Mouse (Mus musculus) limb, embryonic 15.5 days (tissue): ENCODE data around the gene Krtap27-1. TPM values are rescaled to one million over a fixed set of nuclear protein-coding genes. Genes with fewer than 3 reads are reported as not detected.

Source experiments
- ATAC-seq: fragments of 200-750 bp; cut with Nextera tagmentation; 2 replicates; pipeline ENCODE4 v1.8.0; 2017; ENCODE audit warnings: low read depth, moderate TSS enrichment; ENCODE audit not compliant: insufficient number of reproducible peaks, low FRiP score, low TSS enrichment
- H3K27ac ChIP-seq: fragments of 300-500 bp; sonication (generic); 2 replicates; pipeline ENCODE4 v1.5.1; 2015; ENCODE audit warnings: moderate library complexity, mild to moderate bottlenecking, inconsistent platforms
- H3K27me3 ChIP-seq: fragments of 300-500 bp; sonication (generic); 2 replicates; pipeline ENCODE4 v1.6.1; 2015; ENCODE audit warnings: inconsistent platforms
- H3K36me3 ChIP-seq: fragments of 300-500 bp; sonication (generic); 2 replicates; pipeline ENCODE4 v1.6.1; 2015; ENCODE audit warnings: inconsistent platforms
- H3K4me1 ChIP-seq: fragments of 300-500 bp; sonication (generic); 2 replicates; pipeline ENCODE4 v1.6.1; 2015; ENCODE audit warnings: inconsistent platforms
- H3K4me2 ChIP-seq: fragments of 300-500 bp; sonication (generic); 2 replicates; pipeline ENCODE4 v1.6.1; 2015; ENCODE audit warnings: mild to moderate bottlenecking, inconsistent platforms
- H3K4me3 ChIP-seq: fragments of 300-500 bp; sonication (generic); 2 replicates; pipeline ENCODE4 v1.5.1; 2015; ENCODE audit warnings: mild to moderate bottlenecking, inconsistent platforms
- H3K9ac ChIP-seq: fragments of 300-500 bp; sonication (generic); 2 replicates; pipeline ENCODE4 v1.6.1; 2015; ENCODE audit warnings: inconsistent platforms
- H3K9me3 ChIP-seq: fragments of 300-500 bp; sonication (generic); 2 replicates; pipeline ENCODE4 v1.6.1; 2016; ENCODE audit warnings: inconsistent platforms
- WGBS: fragments of 180-500 bp; shearing (Covaris S2); methylation state at CpG from one replicate; pipeline ENCODE4 v1.1.7; 2015; 5-methylcytosine and 5-hydroxymethylcytosine counted together
- polyA plus RNA-seq: library from polyadenylated mRNA; unstranded; fragments of >200 nt; fragmentation: Nextera tagmentation; extraction: Ambion mirVana; gene quantifications from 2 replicates; pipeline ENCODE4 v1.2.1, GENCODE M21; 2015

Gene Krtap27-1
- not detected in 2 replicates for polyA plus RNA-seq

DNA sequence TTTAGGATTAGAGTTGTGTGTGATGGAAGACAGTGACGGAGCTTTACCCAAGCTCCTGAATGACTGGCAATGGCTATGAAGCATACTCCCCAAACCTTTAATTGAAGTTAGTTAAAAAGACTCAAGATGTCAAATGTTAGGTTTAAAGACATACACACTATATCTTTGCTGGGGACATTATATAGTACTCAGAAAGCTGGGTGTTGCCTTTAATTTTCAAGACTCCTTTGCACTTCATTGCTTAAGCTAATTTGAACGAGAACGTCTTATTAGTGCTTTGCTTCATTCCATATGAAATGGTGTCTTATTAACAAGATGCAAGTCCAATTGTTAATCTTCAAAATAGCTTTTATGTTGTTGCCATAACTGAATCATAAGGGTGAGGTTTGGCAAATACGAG is at the start of gene Krtap27-1:
Krtap27-1 (minus strand) TSS at position 101 of the 400 bp plus-strand sequence.
- Histone ChIP-seq H3K9ac (no peak within 1 kb of the TSS), H3K4me3 (no peak within 1 kb of the TSS), H3K27me3 (no peaks in the 10 kb centered on the region), H3K4me2 (no peak within 1 kb of the TSS), H3K27ac (no peak within 1 kb of the TSS), H3K9me3 (no peaks in the 10 kb centered on the region), H3K4me1 (no peaks in the 10 kb centered on the region), H3K36me3 (no peaks in the 10 kb centered on the region)
- no peak for ATAC-seq
- 90% methylated on average over 4 of the region's 4 CpGs for WGBS

- Histone ChIP-seq H3K27me3 (no peaks in the 10 kb centered on the region), H3K27ac (no peak overlapping the region), H3K36me3 (no peaks in the 10 kb centered on the region), H3K9me3 (no peaks in the 10 kb centered on the region), H3K9ac (no peak overlapping the region), H3K4me3 (no peak overlapping the region), H3K4me2 (no peak overlapping the region), H3K4me1 (no peaks in the 10 kb centered on the region)
- ATAC-seq, result no peak
- WGBS, result 31% methylated on average over 1 of the region's 1 CpGs
These were observed 48.6 kb upstream of the Krtap27-1 start for GRCm38 (mm10) chr16:88720031-88720430.

- no peaks in the 10 kb centered on the region for H3K27me3 ChIP-seq
- no peaks in the 10 kb centered on the region for H3K9me3 ChIP-seq
- no peak for ATAC-seq
- H3K4me3 ChIP-seq, result no peak overlapping the region
- no peaks in the 10 kb centered on the region for H3K36me3 ChIP-seq
- no peak overlapping the region for H3K4me2 ChIP-seq
- no peak overlapping the region for H3K9ac ChIP-seq
- H3K4me1 ChIP-seq, result no peaks in the 10 kb centered on the region
- H3K27ac ChIP-seq, result no peak overlapping the region
These were observed 45.1 kb upstream of the Krtap27-1 start for GRCm38 (mm10) chr16:88716549-88716948.

DNA sequence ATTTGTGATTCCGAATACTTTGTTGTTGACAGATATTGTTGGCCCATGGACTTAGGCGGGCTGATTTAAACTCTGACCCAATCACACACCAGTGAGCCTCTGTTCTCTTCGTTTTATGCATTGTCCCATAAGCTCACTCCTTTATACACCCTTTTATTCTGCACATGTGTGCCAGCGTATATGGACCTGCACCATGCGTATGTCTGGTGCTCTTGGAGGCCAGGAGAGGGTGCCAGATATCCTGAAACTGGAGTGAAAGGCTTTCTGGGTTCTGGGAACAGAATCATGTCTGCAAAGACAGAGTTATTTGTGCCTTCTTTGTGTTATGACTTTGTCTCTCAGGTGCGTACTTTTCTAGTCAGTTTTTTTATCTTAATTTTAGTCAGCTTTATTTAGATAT is 39.8 kb upstream of the Krtap27-1 start:
- Histone ChIP-seq H3K27me3 (no peaks in the 10 kb centered on the region), H3K36me3 (no peaks in the 10 kb centered on the region), H3K4me2 (no peak overlapping the region), H3K27ac (no peak overlapping the region), H3K4me3 (no peak overlapping the region), H3K9ac (no peak overlapping the region), H3K4me1 (no peaks in the 10 kb centered on the region), H3K9me3 (no peaks in the 10 kb centered on the region)
- ATAC-seq, result no peak
- WGBS, result 86% methylated on average over 6 of the region's 6 CpGs

GRCm38 (mm10) chr16:88710757-88711156 is 39.3 kb upstream of the Krtap27-1 start:
- Histone ChIP-seq H3K4me1 (no peaks in the 10 kb centered on the region), H3K4me2 (no peak overlapping the region), H3K4me3 (no peak overlapping the region), H3K9me3 (no peaks in the 10 kb centered on the region), H3K27me3 (no peaks in the 10 kb centered on the region), H3K36me3 (no peaks in the 10 kb centered on the region), H3K9ac (no peak overlapping the region), H3K27ac (no peak overlapping the region)
- WGBS, result 74% methylated on average over 4 of the region's 4 CpGs
- no peak for ATAC-seq

GRCm38 (mm10) chr16:88707496-88708012 is 36.1 kb upstream of the Krtap27-1 start, which contains the start of gene 2310061N02Rik:
Gene 2310061N02Rik (minus strand): TSS chr16:88707962.
- H3K27ac ChIP-seq, result no peak within 1 kb of the TSS
- 85% methylated on average over 10 of the region's 10 CpGs for WGBS
- H3K27me3 ChIP-seq, result no peaks in the 10 kb centered on the region
- H3K4me2 ChIP-seq, result no peak within 1 kb of the TSS
- H3K36me3 ChIP-seq, result no peaks in the 10 kb centered on the region
- H3K4me1 ChIP-seq, result no peaks in the 10 kb centered on the region
- no peaks in the 10 kb centered on the region for H3K9me3 ChIP-seq
- no peak within 1 kb of the TSS for H3K9ac ChIP-seq
- no peak within 1 kb of the TSS for H3K4me3 ChIP-seq
- ATAC-seq, result no peak

- ATAC-seq, result no peak
- Histone ChIP-seq H3K4me2 (no peak overlapping the region), H3K4me1 (no peaks in the 10 kb centered on the region), H3K27ac (no peak overlapping the region), H3K9me3 (no peaks in the 10 kb centered on the region), H3K9ac (no peak overlapping the region), H3K4me3 (no peak overlapping the region), H3K27me3 (no peaks in the 10 kb centered on the region), H3K36me3 (no peaks in the 10 kb centered on the region)
- 33% methylated on average over 4 of the region's 4 CpGs for WGBS
These were observed 29.8 kb upstream of the Krtap27-1 start for GRCm38 (mm10) chr16:88701072-88701864.

DNA sequence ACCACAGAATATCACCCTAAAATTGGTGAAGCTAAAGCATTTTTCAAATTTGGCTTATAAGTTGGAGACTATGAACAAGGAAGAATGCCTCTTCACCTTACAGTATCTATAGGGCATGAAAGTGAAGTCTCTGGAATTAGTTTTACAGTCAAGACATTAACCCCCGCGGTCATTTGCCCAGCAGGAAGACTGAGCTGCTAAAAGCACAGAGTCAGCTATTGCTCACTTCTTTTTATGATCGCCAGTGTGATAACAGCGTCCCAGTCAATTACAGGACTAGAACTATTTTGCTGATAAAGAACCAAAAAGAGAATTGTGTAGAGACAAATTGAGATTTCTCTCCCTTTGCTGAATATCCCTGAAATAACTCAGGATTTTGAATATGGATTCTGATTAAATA is 24.8 kb upstream of the Krtap27-1 start:
- Histone ChIP-seq H3K36me3 (no peaks in the 10 kb centered on the region), H3K9me3 (no peaks in the 10 kb centered on the region), H3K27me3 (no peaks in the 10 kb centered on the region), H3K9ac (no peak overlapping the region), H3K4me3 (no peak overlapping the region), H3K27ac (no peak overlapping the region), H3K4me1 (no peaks in the 10 kb centered on the region), H3K4me2 (no peak overlapping the region)
- WGBS, result 58% methylated on average over 4 of the region's 4 CpGs
- no peak for ATAC-seq

GRCm38 (mm10) chr16:88681282-88681681 is 9.8 kb upstream of the Krtap27-1 start:
- Histone ChIP-seq H3K4me2 (no peak overlapping the region), H3K36me3 (no peaks in the 10 kb centered on the region), H3K4me1 (no peaks in the 10 kb centered on the region), H3K9ac (no peak overlapping the region), H3K27ac (no peak overlapping the region), H3K27me3 (no peaks in the 10 kb centered on the region), H3K4me3 (no peak overlapping the region), H3K9me3 (no peaks in the 10 kb centered on the region)
- no peak for ATAC-seq
- WGBS, result 66% methylated on average over 2 of the region's 2 CpGs

GRCm38 (mm10) chr16:88679099-88679498 is 7.6 kb upstream of the Krtap27-1 start:
- H3K4me3 ChIP-seq, result no peak overlapping the region

GRCm38 (mm10) chr16:88657426-88657825 is 14.0 kb downstream of the Krtap27-1 start:
- no peak overlapping the region for H3K4me2 ChIP-seq
- no peaks in the 10 kb centered on the region for H3K4me1 ChIP-seq
- no peaks in the 10 kb centered on the region for H3K9me3 ChIP-seq
- no peak overlapping the region for H3K4me3 ChIP-seq
- H3K27ac ChIP-seq, result no peak overlapping the region
- 54% methylated on average over 1 of the region's 1 CpGs for WGBS
- H3K27me3 ChIP-seq, result no peaks in the 10 kb centered on the region
- ATAC-seq, result no peak
- H3K9ac ChIP-seq, result no peak overlapping the region
- H3K36me3 ChIP-seq, result no peaks in the 10 kb centered on the region

More at GRCm38 (mm10) chr16:88679099-88679498, 7.6 kb upstream of the Krtap27-1 start:
- 71% methylated on average over 6 of the region's 6 CpGs for WGBS
- no peaks in the 10 kb centered on the region for H3K9me3 ChIP-seq
- H3K4me2 ChIP-seq, result no peak overlapping the region
- no peak overlapping the region for H3K9ac ChIP-seq
- H3K36me3 ChIP-seq, result no peaks in the 10 kb centered on the region
- H3K27ac ChIP-seq, result no peak overlapping the region
- ATAC-seq, result no peak
- no peaks in the 10 kb centered on the region for H3K27me3 ChIP-seq
- H3K4me1 ChIP-seq, result no peaks in the 10 kb centered on the region

DNA sequence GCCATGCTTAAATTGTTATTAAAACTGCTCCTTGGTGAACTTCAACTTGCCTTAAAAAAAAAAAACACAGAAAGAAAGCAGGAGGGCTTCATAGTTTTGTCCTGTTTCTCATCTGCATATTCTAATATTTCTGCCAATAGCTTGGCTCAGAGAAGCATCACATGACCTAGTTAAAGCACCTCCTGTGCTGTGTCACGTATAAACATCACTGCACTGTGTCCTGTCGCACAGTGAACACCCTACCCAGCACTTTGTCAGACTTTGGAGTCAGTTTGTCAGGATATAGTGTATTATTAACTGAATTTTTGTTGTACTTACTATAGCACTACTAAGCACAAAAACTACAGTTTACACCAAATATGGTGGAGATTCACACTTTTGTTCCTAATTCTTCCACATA is 19.5 kb downstream of the Krtap27-1 start:
- Histone ChIP-seq H3K4me3 (no peak overlapping the region), H3K27me3 (no peaks in the 10 kb centered on the region), H3K9me3 (no peaks in the 10 kb centered on the region), H3K4me1 (no peaks in the 10 kb centered on the region), H3K9ac (no peak overlapping the region), H3K4me2 (no peak overlapping the region), H3K36me3 (no peaks in the 10 kb centered on the region), H3K27ac (no peak overlapping the region)
- 52% methylated on average over 2 of the region's 2 CpGs for WGBS
- no peak for ATAC-seq
